Mouse (Mus musculus): ENCODE results near the gene Arhgap4. TPM values are rescaled to one million over a fixed set of nuclear protein-coding genes. Genes with fewer than 3 reads are reported as not detected.

Arhgap4 gene
- polyA plus RNA-seq, 1 experiment from 2014 or later, result 2.1 TPM

Other genes starting within 250 kb of the Arhgap4 start
- 6.0 and 6.6 TPM in 2 replicates for gene Slc6a8, start 248.7 kb downstream of the Arhgap4 start, polyA plus RNA-seq (2014; fragmentation: Nextera tagmentation; extraction: Ambion mirVana)
- 144 and 154 TPM in 2 replicates for gene Bcap31, start 205.7 kb downstream of the Arhgap4 start, polyA plus RNA-seq (2014; fragmentation: Nextera tagmentation; extraction: Ambion mirVana)
- 6.7 and 7.1 TPM in 2 replicates for gene Abcd1, start 205.3 kb downstream of the Arhgap4 start, polyA plus RNA-seq (2014; fragmentation: Nextera tagmentation; extraction: Ambion mirVana)
- gene Plxnb3, start 164.8 kb downstream of the Arhgap4 start, polyA plus RNA-seq (2014; fragmentation: Nextera tagmentation; extraction: Ambion mirVana), result not detected in 2 replicates
- gene Srpk3, start 147.5 kb downstream of the Arhgap4 start, polyA plus RNA-seq (2014; fragmentation: Nextera tagmentation; extraction: Ambion mirVana), result 0.72 and 0.78 TPM in 2 replicates
- gene Idh3g, start 135.0 kb downstream of the Arhgap4 start, polyA plus RNA-seq (2014; fragmentation: Nextera tagmentation; extraction: Ambion mirVana), result 182 and 185 TPM in 2 replicates
- 123 and 125 TPM in 2 replicates for gene Ssr4, start 134.8 kb downstream of the Arhgap4 start, polyA plus RNA-seq (2014; fragmentation: Nextera tagmentation; extraction: Ambion mirVana)
- gene Pdzd4, start 96.9 kb downstream of the Arhgap4 start, polyA plus RNA-seq (2014; fragmentation: Nextera tagmentation; extraction: Ambion mirVana), result 0.86 and 1.1 TPM in 2 replicates
- not detected in 2 replicates for gene Avpr2, start 29.8 kb downstream of the Arhgap4 start, polyA plus RNA-seq (2014; fragmentation: Nextera tagmentation; extraction: Ambion mirVana)
- gene L1cam, start 25.8 kb downstream of the Arhgap4 start, polyA plus RNA-seq (2014; fragmentation: Nextera tagmentation; extraction: Ambion mirVana), result 18.3 and 21.3 TPM in 2 replicates
- 117 and 121 TPM in 2 replicates for gene Naa10, start 74 bp upstream of the Arhgap4 start, polyA plus RNA-seq (2014; fragmentation: Nextera tagmentation; extraction: Ambion mirVana)
- gene Renbp, start 9.0 kb upstream of the Arhgap4 start, polyA plus RNA-seq (2014; fragmentation: Nextera tagmentation; extraction: Ambion mirVana), result 14.4 and 17.6 TPM in 2 replicates
- 74.5 and 75.1 TPM in 2 replicates for gene Hcfc1, start 44.5 kb upstream of the Arhgap4 start, polyA plus RNA-seq (2014; fragmentation: Nextera tagmentation; extraction: Ambion mirVana)
- 30.5 and 31.6 TPM in 2 replicates for gene Irak1, start 102.0 kb upstream of the Arhgap4 start, polyA plus RNA-seq (2014; fragmentation: Nextera tagmentation; extraction: Ambion mirVana)
- not detected in 2 replicates for gene Opn1mw, start 205.6 kb upstream of the Arhgap4 start, polyA plus RNA-seq (2014; fragmentation: Nextera tagmentation; extraction: Ambion mirVana)
- 15.3 and 17.1 TPM in 2 replicates for gene Mecp2, start 213.5 kb upstream of the Arhgap4 start, polyA plus RNA-seq (2014; fragmentation: Nextera tagmentation; extraction: Ambion mirVana)
- gene Tex28, start 246.0 kb upstream of the Arhgap4 start, polyA plus RNA-seq (2014; fragmentation: Nextera tagmentation; extraction: Ambion mirVana), result not detected in 2 replicates